Mouse (Mus musculus) lung, postnatal 10 days (tissue): ENCODE measurements around the gene 6430531B16Rik.
A peak's percentile ranks its signal among the peaks of the same experiment; 100 is the strongest.

ENCODE experiments used
- DNase-seq: peaks from one replicate; pipeline ENCODE4 v3.0.0; 2021

6430531B16Rik gene

DNA sequence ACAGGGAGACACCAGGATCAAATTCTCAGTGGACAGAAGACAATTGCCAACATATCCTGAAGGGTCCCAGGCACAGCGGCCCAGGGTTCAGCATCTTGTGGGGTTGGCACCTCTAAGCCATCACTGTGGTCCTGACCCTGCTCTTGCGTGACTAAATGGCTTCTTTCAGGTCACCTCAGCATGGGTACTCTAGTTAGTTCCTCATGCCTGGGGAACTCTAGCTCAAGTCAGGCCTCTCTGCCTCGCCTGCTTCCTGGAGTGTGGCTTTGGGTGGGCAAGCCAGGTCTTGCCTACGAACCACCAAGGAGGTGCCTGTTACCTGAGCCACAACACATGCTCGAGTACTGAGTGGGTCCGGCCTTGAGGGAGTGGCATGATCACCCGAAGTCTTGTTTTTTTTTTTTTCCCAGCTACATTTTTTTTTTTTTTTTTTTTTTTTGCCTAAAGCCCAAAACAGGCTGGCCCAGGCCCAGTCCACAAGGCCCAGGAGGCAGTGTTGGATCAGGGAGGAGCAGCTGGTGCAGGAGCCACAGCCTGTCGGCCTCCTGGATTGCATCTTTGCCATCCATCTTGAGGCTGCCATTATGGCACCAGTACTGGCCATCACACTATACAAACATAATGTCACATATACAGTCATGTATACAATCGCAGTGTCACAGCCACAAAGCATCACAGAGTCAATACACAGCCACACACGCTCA is 8.2 kb downstream of the 6430531B16Rik start:
- DNase-seq, result no peak

GRCm38 (mm10) chr7:139969348-139970130 is 9.0 kb downstream of the 6430531B16Rik start:
- peak; percentile 88 for DNase-seq

DNA sequence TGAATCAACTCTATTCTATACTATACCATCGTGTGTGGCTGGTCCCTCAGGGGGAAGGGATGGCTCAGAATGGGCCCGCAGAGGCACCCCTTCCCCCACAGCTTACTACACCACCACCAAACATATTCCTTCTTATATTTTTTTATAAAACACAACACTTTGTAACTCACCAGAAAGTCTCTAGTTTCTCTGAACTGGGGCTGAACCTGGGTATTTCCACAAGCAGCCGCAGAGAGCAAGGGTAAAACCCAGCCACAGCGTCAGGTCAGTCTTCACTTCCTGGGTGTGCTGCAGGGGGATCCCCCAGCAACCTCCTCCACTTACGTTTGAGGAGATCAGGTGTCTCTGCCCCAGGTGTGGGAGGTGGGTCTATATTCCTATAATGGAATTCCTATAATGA is 10.1 kb downstream of the 6430531B16Rik start:
- no peak for DNase-seq

- no peak for DNase-seq
These were observed 11.4 kb downstream of the 6430531B16Rik start for GRCm38 (mm10) chr7:139967175-139967574.

GRCm38 (mm10) chr7:139963814-139964213 is 14.7 kb downstream of the 6430531B16Rik start:
- no peak for DNase-seq

- no peak for DNase-seq
These were observed 17.4 kb downstream of the 6430531B16Rik start for GRCm38 (mm10) chr7:139961141-139961540.

DNA sequence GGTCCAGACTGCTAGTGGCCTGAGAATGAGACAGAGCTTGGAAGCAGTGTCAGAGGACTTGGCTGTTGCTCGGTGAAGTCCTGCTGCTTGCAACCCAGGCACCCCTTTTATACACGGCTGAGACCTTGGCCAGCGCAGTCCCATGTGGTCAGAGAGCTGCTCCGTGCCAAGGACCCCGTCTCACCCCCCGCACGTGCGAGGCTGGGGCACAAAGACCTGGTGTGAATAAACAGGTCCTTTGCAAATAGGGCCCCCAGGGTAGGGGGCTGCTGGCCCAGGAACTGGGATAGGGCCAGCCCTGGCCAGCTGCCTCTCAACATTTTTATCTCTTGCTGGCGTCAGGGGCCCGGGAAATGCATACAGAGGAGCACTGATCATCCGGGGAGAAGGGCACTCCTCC is 20.6 kb downstream of the 6430531B16Rik start:
- DNase-seq, result no peak

DNA sequence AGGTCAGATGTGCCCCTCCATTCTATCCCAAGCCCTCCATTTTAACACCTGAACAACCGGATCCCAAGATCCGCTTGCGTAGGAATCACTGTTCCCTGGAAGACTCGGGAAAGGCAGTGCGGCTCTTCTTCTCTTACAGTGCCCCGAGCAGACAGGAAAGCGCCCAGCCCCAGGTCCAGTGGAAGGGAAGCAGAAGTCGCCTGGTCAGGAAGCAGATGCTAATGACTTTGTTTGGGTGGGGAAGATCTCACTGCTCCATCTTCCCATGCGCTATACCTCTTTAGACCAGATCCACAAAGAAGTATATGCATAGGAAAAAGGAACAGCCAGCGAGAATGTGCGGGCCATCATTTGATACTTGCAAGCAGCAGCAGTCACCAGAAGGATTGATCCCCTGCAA is 21.1 kb downstream of the 6430531B16Rik start:
- DNase-seq, result no peak

GRCm38 (mm10) chr7:139956658-139957057 is 21.9 kb downstream of the 6430531B16Rik start:
- DNase-seq, result no peak

DNA sequence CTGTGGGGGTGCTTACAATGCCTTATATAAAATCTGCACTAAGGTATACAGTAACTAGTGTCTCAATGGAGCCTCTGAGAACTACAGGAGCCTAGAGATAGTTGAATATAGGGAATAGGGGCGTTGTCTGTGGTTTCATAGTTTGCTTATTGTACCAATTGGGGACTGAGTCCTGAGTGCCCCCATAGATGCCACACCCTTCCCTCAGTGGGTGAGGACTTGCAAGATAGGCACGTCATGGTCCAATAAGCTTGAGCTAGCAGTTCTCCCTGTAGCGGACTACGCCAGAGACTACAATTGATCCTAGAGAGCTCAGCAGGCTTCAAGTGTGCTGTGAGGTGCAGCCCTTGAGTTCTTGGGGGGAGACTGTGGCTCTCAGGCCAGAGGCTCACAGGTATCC is 23.1 kb downstream of the 6430531B16Rik start:
- no peak for DNase-seq

DNA sequence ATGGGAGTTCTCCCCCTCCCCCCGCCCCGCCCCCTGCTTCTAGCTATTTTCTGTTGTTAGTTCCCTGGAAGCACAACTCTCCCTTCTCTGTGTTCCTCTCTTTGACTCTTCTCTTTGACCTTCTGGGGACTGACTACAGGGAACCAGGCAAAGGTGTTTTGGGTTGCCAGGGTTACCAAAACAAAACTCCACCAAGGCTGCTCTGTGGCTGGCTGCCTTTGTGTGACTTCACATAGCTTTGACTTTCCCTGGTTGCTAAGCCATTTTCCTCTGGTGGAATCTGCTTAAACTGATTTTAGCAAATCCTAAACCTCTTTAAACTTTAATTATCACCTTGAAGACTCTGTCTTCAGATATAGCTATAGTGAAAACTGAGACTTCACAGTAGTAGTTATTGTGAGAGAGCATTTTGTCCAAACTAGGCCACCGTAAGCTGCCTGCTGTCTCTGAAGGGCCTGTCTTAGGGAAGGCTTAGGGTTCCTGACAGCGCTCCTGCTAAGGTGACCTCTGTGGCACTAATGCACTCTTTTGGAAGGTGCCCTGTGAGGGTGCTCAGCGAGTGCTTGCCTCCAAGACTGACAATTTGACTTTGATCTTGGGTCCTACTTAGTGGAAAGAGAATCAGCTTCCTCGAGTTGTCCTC is 26.4 kb downstream of the 6430531B16Rik start:
- no peak for DNase-seq

DNA sequence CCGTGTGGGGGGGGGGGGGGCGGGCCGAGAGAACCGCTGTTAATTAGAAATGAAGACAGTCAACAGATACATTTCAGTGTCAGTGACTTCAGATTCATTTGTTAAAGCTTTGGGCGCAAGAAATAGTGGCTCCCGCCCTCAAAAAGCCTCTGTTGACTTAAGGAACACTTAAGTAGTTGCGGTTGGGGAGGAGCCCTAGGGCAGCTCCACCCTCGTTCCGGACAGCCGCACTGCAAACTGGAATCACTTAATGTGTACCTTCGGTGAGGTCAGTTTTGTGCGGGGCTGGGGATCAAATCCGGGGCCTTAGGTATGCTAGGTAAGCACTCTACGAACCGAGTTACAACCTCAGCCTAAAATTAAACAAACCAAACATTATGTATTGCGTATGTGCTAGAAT is 27.5 kb downstream of the 6430531B16Rik start:
- peak; percentile 52 for DNase-seq

DNA sequence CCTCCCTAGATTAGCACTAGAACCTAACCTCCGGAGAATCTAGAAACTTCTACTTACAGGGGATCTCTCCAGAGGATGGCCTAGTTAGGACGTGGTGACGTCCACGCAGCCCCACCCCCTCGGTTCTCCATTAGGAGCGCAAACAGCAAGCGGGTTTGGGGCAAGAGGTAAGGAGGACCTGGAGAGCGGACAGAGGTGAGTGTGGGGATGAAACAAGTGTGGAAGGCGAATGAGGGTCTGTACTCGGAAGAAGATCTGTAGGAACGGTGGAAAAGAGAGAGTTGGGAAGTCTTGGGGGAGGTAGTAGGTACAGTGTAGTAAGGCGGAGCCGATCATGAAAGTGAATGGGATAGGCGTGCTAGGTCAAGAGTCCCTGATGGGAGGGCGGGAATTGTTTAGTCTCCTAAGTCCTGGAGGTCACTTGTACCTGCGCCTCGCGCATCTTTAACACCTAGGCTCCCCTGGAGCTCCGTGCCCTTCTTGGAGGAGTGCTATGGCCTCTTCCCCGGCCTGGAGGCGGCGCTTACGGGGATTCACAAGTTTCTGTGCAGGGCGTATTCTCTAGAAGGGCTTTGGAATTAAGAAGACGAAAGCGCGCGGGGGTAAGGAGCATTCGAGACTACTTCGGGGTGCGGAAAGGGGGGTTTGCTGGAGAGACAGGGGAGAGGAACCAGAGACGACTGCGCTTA is 28.1 kb downstream of the 6430531B16Rik start:
- peak; percentile 56 for DNase-seq

- DNase-seq, result peak; percentile 81
These were observed 28.7 kb downstream of the 6430531B16Rik start for GRCm38 (mm10) chr7:139949893-139950282.

DNA sequence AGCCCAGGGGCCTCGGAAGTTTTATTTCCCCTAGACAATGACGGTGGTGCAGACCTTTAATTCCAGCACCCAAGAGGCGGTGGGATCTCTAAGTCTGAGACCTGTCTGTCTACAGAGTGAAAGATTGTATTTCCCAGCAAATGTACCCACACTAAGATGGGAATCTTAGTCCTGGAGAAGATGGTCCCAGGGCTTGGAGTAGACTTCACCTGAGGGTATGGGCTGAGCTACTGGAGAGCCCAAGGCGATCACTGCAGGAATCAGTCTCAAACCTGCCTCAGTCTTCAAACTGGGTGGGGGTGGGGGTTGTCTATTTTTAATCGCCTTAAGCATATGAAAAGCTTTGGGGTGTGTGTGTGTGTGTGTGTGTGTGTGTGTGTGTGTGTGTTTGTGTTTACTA is 32.5 kb downstream of the 6430531B16Rik start:
- no peak for DNase-seq

DNA sequence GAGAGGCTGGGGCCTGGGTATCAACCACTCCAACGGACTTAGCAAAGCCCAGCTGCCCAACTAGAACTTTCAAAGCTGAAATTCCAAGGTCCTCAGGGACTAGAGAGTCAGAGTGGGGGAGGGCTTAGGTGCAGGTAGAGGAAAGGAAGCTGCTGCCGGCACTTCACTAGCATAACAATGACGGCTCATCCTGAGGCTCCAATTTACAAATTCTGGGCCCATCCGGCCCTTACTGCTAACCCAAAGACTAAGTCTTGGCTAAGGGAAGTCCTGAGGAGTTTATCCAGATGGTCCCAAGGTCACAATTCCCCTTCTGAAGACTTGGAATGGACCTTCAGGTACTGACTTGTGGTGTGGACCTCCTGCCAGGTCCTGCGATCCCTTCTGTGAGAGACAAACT is 33.0 kb downstream of the 6430531B16Rik start:
- DNase-seq, result no peak

- DNase-seq, result no peak
These were observed 34.0 kb downstream of the 6430531B16Rik start for GRCm38 (mm10) chr7:139944291-139945240.

DNA sequence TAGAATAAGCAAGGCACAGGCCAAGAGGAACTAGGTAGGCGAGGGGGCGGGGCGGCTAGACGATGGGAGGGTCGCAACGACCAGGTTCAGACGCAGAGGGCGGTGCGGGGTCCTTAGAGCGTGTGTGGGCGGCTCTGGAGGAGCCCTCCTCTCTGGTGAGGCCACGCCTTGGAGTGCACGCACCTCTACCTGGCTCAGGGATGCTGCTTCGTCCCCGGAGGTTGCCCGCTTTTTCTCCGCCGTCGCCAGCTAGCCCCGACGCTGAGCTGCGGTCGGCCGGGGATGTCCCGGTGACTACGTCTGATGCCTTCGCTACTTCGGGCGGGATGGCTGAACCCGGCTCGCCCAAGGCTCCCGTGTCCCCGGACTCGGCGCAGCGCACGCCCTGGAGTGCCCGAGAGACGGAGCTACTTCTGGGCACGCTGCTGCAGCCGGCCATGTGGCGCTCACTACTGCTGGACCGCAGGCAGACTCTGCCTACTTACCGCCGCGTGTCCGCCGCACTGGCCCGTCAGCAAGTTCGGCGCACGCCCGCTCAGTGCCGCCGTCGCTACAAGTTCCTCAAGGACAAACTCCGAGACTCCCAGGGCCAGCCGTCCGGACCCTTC is 34.8 kb downstream of the 6430531B16Rik start, which contains the start of gene Utf1:
Utf1 (plus strand) TSS at position 116 of the 608 bp plus-strand sequence.
- peak; percentile 22 for DNase-seq

DNA sequence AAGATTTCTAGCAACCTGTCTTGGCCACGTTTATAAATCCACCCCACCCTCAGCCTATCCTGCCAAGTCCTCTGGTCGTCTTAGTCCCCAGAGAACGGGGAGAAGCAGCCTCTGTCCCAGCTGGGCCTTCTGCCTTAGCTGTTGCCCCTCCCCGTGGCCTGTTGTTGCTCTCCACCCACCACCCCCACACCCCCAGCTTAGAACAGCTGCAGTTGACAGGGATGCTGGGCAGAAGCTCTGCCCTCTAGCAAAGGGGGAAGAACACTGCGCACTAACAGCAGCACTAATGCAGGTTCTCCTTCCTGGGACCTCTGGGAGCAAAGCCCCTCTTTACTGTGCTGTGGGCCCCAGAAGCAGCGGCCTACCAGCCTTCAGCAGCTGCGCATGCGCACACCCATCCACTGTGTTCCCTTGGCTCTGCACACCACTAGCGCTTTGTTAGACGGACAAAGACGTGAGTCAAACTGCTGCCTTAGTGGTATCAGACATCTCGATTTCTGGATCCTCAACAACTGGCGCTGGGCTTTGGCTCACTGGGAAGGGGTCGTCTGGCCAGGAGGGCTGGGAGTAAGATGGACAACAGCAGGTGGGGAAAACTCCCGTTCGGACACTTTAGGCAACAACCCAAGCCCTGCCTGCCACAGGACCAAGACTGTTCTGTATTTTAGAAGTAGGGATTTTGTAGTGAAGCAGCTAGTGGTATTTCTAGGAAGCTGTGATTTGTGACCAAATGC is 37.9 kb downstream of the 6430531B16Rik start:
- DNase-seq, result no peak

GRCm38 (mm10) chr7:139937810-139938209 is 40.7 kb downstream of the 6430531B16Rik start:
- no peak for DNase-seq

GRCm38 (mm10) chr7:139937138-139937537 is 41.4 kb downstream of the 6430531B16Rik start:
- DNase-seq, result no peak
